Mouse (Mus musculus) liver, embryonic 11.5 days (tissue): ENCODE results near the gene Tec. TPM values are rescaled to one million over a fixed set of nuclear protein-coding genes. Genes with fewer than 3 reads are reported as not detected.

ENCODE experiments used
- ATAC-seq: fragments of 200-750 bp; cut with Nextera tagmentation; replicated peaks from 2 replicates; pipeline ENCODE4 v1.8.0; 2017; ENCODE audit warnings: moderate number of reproducible peaks, mild to moderate bottlenecking, moderate TSS enrichment, moderate library complexity; ENCODE audit not compliant: low FRiP score
- DNase-seq: peaks from one replicate; pipeline ENCODE4 v3.0.0-alpha.2; 2017; ENCODE audit warnings: low spot score
- H3K27ac ChIP-seq: fragments of 300-500 bp; sonication (generic); 2 replicates; pipeline ENCODE4 v1.5.1; 2014; ENCODE audit warnings: mild to moderate bottlenecking, low read depth, low read length, control low read depth
- H3K27me3 ChIP-seq: fragments of 300-500 bp; sonication (generic); replicated peaks from 2 replicates; pipeline ENCODE4 v1.6.1; 2014; ENCODE audit warnings: low read length, mixed read lengths; ENCODE audit not compliant: control insufficient read depth, insufficient read depth
- H3K36me3 ChIP-seq: fragments of 300-500 bp; sonication (generic); 2 replicates; pipeline ENCODE4 v1.6.1; 2014; ENCODE audit warnings: mild to moderate bottlenecking, low read length, moderate library complexity, mixed read lengths; ENCODE audit not compliant: control insufficient read depth, insufficient read depth
- H3K4me1 ChIP-seq: fragments of 300-500 bp; sonication (generic); replicated peaks from 2 replicates; pipeline ENCODE4 v1.6.1; 2014; ENCODE audit warnings: low read length, mixed read lengths; ENCODE audit not compliant: control insufficient read depth, insufficient read depth
- H3K4me2 ChIP-seq: fragments of 300-500 bp; sonication (generic); 2 replicates; pipeline ENCODE4 v1.6.1; 2014; ENCODE audit warnings: mild to moderate bottlenecking, control low read depth, moderate library complexity
- H3K4me3 ChIP-seq: fragments of 300-500 bp; sonication (generic); 2 replicates; pipeline ENCODE4 v1.5.1; 2014; ENCODE audit warnings: low read depth, low read length, control low read depth
- H3K9ac ChIP-seq: fragments of 300-500 bp; sonication (generic); 2 replicates; pipeline ENCODE4 v1.6.1; 2014; ENCODE audit warnings: low read depth, low read length, control low read depth
- H3K9me3 ChIP-seq: fragments of 300-500 bp; sonication (generic); 2 replicates; pipeline ENCODE4 v1.6.1; 2016; ENCODE audit warnings: low read length, inconsistent platforms, mixed read lengths; ENCODE audit not compliant: control insufficient read depth
- WGBS: fragments of 180-500 bp; shearing (Covaris S2); extraction: QIAGEN DNeasy Blood & Tissue Kit; methylation state at CpG from one replicate; pipeline ENCODE4 v1.1.7; 2014; 5-methylcytosine and 5-hydroxymethylcytosine counted together
- polyA plus RNA-seq: library from polyadenylated mRNA; unstranded; fragments of >200 nt; fragmentation: Nextera tagmentation; extraction: Ambion mirVana; gene quantifications from 2 replicates; pipeline ENCODE4 v1.2.1, GENCODE M21; 2014

Gene Tec
- polyA plus RNA-seq, 1 experiment from 2014 or later, result 7.9 TPM

DNA sequence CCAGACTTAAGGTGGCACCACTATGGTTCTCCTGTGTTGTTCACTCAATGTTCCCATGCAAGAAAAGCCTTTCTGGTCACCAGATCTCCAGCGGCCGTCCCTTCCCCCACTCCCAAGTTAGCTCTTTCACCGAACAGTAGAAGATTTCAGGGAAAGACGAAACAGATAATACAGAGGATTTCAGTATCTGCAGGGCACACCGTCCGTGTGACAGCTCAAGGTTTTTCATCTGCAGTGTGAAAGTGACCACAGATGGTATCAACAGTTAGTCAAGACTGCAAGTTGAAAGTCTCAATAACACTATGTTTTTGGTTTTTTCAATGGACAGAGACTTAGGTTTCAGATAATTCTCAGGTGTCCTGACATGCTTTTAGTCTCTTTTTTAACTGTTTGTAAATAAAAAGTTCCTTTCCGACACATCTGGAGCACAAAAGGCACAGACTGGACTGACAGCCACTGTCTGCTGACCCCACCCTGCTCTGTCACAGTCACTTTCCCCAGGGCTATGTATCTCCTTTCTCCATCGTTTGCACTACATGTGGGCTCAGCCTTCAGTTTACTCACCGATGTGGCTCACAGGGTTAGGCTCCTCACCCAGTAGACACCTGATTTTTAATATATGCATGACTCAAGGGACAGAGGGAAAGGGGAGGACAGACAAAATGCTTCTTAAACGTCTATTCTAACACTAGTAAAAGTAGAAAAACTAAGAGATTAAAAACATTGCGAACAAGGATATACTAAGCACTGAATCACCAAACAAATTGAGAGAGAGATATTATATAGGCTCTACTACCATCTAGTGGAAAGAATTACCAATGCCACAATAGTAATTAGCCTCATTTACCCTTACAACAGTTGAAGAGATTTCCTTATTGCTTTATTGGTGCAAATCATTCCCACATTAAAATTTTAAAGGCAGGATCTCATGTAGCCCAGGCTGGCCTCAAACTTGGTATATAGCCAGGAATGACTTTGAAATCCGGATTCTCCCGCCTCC, 109.1 kb downstream of the Tec start:
- Histone ChIP-seq H3K27ac (no peak overlapping the region; the same call in none of the 2 replicates), H3K4me2 (peak overlapping the region; percentile 48)
- peak; percentile 60 for ATAC-seq

DNA sequence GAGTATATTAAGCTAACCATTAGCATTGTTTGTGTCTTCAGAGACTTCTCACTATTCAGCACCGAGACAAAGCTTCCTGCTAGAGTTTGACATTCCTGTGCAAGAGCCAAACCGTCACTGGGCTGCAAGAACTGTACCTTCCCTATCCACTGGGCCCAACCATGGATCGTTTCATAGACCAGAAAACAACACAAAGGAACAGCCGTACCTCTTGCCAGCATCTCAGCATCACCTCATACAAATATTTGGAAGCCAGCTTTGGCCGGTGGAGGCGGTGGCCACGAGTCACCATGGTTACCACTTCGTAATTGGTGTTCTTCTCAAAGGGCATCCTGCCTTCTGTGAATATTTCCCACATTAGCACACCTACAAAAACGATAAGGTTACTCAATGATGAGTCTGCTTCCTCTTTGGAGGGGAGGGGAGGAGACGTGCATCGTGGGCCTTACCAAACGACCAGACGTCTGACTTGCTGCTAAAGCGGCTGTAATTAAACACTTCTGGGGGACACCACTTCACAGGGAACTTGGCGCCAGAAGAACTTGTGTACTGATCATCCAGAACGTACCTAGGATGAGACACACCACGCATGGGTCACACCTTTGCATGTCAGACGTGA, 111.0 kb downstream of the Tec start:
- no peaks in the 10 kb centered on the region for H3K9me3 ChIP-seq
- 84% methylated on average over 18 of the region's 18 CpGs for WGBS
- DNase-seq (no peak), ATAC-seq (no peak)
- no peak overlapping the region for H3K9ac ChIP-seq
- no peaks in the 10 kb centered on the region; the same call in 1 of the 2 replicates for H3K4me1 ChIP-seq
- H3K27me3 ChIP-seq, result no peaks in the 10 kb centered on the region
- H3K4me3 ChIP-seq, result no peak overlapping the region
- H3K4me2 ChIP-seq, result no peak overlapping the region
- H3K36me3 ChIP-seq, result no peaks in the 10 kb centered on the region
- no peak overlapping the region for H3K27ac ChIP-seq

More for the DNA sequence above, 109.1 kb downstream of the Tec start:
- Histone ChIP-seq H3K9ac (0 out of 2 replicates have a peak overlapping the region, but pooled peaks have one; percentile 9), H3K4me1 (no peaks in the 10 kb centered on the region; the same call in 1 of the 2 replicates), H3K36me3 (no peaks in the 10 kb centered on the region), H3K27me3 (no peaks in the 10 kb centered on the region), H3K4me3 (no peak overlapping the region), H3K9me3 (no peaks in the 10 kb centered on the region)
- DNase-seq, result no peak
- WGBS, result 48% methylated on average over 13 of the region's 13 CpGs

DNA sequence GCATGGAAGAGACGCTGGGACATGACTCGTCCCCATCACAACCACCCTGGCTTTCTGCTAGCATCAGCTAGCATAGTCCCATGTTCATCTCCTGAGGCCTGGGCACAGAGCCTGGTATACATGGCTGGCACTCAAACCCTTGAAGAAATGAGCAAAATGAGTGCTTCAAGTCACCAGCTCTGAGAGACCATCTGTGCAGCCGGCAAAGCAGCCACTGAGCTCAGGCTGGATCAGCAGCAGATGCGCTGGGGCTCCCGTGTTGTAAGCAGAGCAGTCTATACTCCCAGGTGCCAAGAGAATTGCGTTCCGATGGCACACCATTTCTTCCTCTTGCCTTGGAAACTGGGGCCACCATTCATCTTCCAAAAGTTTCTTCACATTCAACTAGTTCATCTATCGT, 112.3 kb downstream of the Tec start:
- Histone ChIP-seq H3K27me3 (no peaks in the 10 kb centered on the region), H3K9me3 (no peaks in the 10 kb centered on the region), H3K4me1 (no peaks in the 10 kb centered on the region; the same call in 1 of the 2 replicates), H3K9ac (no peak overlapping the region), H3K36me3 (no peaks in the 10 kb centered on the region), H3K4me3 (no peak overlapping the region), H3K27ac (no peak overlapping the region), H3K4me2 (no peak overlapping the region)
- WGBS, result 87% methylated on average over 8 of the region's 8 CpGs
- DNase-seq (no peak), ATAC-seq (no peak)

DNA sequence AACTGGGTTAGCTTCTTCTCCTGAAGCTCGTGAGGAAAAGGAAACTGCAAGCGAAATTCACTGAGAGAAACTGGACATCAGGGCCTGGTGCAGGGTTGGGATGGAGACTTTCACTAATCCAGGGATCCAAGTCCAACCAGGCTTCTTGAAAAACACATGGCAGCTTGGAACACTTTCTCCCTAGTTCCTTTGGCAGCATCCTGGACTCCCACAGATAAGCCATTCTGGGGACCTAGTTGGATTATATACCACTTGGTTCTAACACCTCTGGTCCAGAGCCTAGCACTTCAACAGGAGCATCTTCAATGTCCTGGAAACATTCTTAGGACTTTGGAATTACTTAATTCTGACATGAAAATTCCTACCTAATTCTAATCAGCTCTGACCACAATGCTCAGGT, 113.2 kb downstream of the Tec start:
- no peaks in the 10 kb centered on the region for H3K36me3 ChIP-seq
- ATAC-seq, result no peak
- WGBS, result 77% methylated on average over 2 of the region's 2 CpGs
- DNase-seq, result no peak
- no peaks in the 10 kb centered on the region for H3K27me3 ChIP-seq
- H3K9me3 ChIP-seq, result no peaks in the 10 kb centered on the region
- no peak overlapping the region for H3K4me2 ChIP-seq
- H3K9ac ChIP-seq, result no peak overlapping the region
- H3K4me1 ChIP-seq, result no peaks in the 10 kb centered on the region; the same call in 1 of the 2 replicates
- H3K27ac ChIP-seq, result no peak overlapping the region
- no peak overlapping the region for H3K4me3 ChIP-seq

DNA sequence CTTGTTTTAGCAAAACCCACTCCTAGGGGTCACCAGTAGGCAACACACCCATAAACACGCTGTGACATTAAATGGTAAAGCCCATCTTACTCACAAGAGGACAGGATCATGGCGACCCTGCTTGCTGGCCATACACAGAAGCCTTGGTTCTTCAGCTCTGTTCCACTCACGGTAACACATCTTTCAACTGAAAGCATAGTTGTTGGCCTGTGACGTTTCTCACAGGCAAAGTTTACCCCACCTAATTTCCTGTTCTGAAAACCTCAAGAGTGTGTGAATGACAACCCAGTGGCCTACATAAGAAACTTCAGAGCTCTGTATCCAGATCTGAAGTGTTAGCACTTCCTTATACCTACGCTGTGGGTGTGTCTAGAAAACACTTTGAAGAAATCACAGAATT, 115.7 kb downstream of the Tec start, which contains the start of gene Txk:
Txk (minus strand) TSS at position 193 of the 400 bp plus-strand sequence.
- H3K4me2 ChIP-seq, result no peak within 1 kb of the TSS

DNA sequence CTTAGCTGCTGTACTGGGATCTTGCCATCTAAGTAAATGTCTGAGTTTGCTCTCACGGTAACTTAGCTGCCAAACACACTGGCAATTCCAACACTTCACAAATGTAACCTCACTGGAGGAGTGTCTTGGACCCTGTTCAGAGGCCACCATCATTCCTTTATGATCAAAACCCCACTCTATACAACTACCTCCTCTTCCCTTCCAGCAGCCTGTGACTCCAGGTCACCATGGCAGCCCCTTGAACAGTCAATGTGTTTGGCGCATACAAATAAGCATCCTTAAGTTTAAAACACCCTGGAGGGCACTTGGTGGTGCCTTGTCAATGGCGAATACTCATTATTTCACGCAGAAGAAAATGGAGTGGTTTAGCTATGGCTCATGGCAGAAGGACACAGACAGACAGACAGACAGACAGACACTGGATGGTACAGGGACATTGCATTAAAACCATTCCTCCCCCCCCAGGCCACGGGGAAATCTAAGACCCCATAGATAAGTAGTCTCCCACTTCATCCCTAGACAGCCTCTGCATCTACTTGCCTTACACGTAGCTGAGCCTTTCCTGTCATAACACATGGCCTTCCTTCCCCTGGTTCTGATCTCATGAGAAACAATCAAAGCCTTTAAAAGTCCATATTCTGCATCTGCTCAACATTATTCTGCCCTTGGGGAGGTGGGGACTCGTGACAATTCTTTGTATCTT, 117.1 kb downstream of the Tec start:
- H3K4me1 ChIP-seq, result 0 out of 2 replicates have a peak, but pooled peaks cover 4% of the 10 kb centered on the region
- H3K9ac ChIP-seq, result no peak overlapping the region
- no peak for DNase-seq
- H3K4me2 ChIP-seq, result no peak overlapping the region
- 76% methylated on average over 7 of the region's 7 CpGs for WGBS
- ATAC-seq, result no peak
- H3K4me3 ChIP-seq, result no peak overlapping the region
- no peak overlapping the region for H3K27ac ChIP-seq
- H3K36me3 ChIP-seq, result no peaks in the 10 kb centered on the region
- no peaks in the 10 kb centered on the region for H3K9me3 ChIP-seq
- H3K27me3 ChIP-seq, result no peaks in the 10 kb centered on the region

More for the DNA sequence above, 115.7 kb downstream of the Tec start, which contains the start of gene Txk:
- DNase-seq (no peak), ATAC-seq (no peak)
- Histone ChIP-seq H3K4me1 (peaks cover 4% of the 10 kb centered on the region; the same call in 1 of the 2 replicates), H3K9ac (no peak within 1 kb of the TSS), H3K36me3 (no peaks in the 10 kb centered on the region), H3K27ac (no peak within 1 kb of the TSS), H3K27me3 (no peaks in the 10 kb centered on the region), H3K4me3 (no peak within 1 kb of the TSS), H3K9me3 (no peaks in the 10 kb centered on the region)
- 68% methylated on average over 5 of the region's 5 CpGs for WGBS

DNA sequence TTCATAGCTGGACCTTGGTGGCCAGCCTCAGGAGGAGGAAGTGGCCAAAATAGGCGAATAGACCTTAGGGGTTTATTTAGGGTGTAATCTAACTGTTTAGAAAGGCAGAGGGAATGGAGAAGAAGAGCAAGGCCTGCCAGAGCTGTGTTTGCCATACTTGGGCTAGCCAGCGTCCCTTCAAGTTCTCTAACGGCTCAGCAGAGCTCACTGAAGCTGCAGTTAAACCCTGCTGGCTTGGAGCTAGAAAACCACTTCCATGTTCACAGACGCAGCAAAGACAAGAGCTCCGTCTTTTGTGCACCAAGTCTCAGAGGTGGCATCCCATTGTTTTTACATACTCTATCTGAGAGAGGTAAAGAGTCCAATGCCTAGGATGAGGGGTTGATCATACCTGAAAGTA, 118.1 kb downstream of the Tec start:
- no peaks in the 10 kb centered on the region for H3K9me3 ChIP-seq
- DNase-seq (no peak), ATAC-seq (no peak)
- WGBS, result 74% methylated on average over 5 of the region's 5 CpGs
- 0 out of 2 replicates have a peak, but pooled peaks cover 4% of the 10 kb centered on the region for H3K4me1 ChIP-seq
- H3K27me3 ChIP-seq, result no peaks in the 10 kb centered on the region
- no peak overlapping the region for H3K4me3 ChIP-seq
- no peak overlapping the region for H3K4me2 ChIP-seq
- no peak overlapping the region for H3K27ac ChIP-seq
- H3K9ac ChIP-seq, result no peak overlapping the region
- no peaks in the 10 kb centered on the region for H3K36me3 ChIP-seq

DNA sequence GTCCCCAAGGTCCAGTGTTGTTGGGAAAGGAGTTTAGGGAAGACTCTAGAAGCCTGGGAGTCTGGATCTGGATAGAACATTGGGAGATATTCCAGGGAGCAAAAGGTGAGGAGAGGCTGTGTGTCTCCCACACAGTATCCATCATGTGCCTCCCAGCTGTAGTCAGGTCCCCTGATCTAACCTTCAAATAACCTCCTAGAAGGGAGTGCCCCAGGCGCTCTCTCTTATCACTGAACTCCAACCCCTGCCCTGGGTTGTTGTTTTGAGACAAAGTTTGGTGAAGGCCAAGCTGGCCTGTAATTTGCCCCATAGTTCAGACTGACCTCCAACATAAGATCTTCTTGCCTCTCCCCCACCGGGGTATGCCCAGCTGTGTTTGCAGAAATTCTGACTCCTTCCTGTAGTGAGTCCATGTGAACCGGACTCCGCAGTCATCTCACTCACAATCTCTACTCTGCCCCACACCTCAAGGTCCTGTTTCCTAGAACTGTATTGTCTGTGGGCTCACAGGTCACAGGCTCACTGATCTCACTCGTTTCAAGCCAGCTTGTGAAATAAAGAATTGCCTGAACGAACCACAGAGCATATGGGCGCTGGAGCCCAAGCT, 119.5 kb downstream of the Tec start:
- peak; percentile 34 for ATAC-seq

More for the DNA sequence above, 119.5 kb downstream of the Tec start:
- Histone ChIP-seq H3K36me3 (no peaks in the 10 kb centered on the region), H3K9me3 (no peaks in the 10 kb centered on the region), H3K27ac (no peak overlapping the region), H3K27me3 (no peaks in the 10 kb centered on the region), H3K4me1 (0 out of 2 replicates have a peak, but pooled peaks cover 4% of the 10 kb centered on the region), H3K9ac (no peak overlapping the region), H3K4me2 (no peak overlapping the region), H3K4me3 (no peak overlapping the region)
- DNase-seq, result no peak
- 49% methylated on average over 7 of the region's 7 CpGs for WGBS
